Mouse (Mus musculus) limb, embryonic 12.5 days (tissue): ENCODE measurements around the gene Zcchc18. TPM values are rescaled to one million over a fixed set of nuclear protein-coding genes. Genes with fewer than 3 reads are reported as not detected.
"Not testable (repeated sequence)": the region's sequence is repeated elsewhere in the genome, so short reads cannot be mapped to it uniquely, and the experiment has no call there.

Source experiments
- ATAC-seq: fragments of 200-750 bp; cut with Nextera tagmentation; 2 replicates; pipeline ENCODE4 v1.8.0; 2017; ENCODE audit warnings: low read depth, moderate TSS enrichment; ENCODE audit not compliant: insufficient number of reproducible peaks, insufficient read depth, low FRiP score, low TSS enrichment
- H3K27ac ChIP-seq: fragments of 300-500 bp; sonication (generic); 2 replicates; pipeline ENCODE4 v1.5.1; 2016; ENCODE audit warnings: mild to moderate bottlenecking, moderate library complexity
- H3K27me3 ChIP-seq: fragments of 300-500 bp; sonication (generic); 2 replicates; pipeline ENCODE4 v1.6.1; 2016; ENCODE audit warnings: mild to moderate bottlenecking, moderate library complexity
- H3K36me3 ChIP-seq: fragments of 300-500 bp; sonication (generic); 2 replicates; pipeline ENCODE4 v1.6.1; 2016; ENCODE audit warnings: mild to moderate bottlenecking, moderate library complexity
- H3K4me1 ChIP-seq: fragments of 300-500 bp; sonication (generic); replicated peaks from 2 replicates; pipeline ENCODE4 v1.6.1; 2016
- H3K4me2 ChIP-seq: fragments of 300-500 bp; sonication (generic); 2 replicates; pipeline ENCODE4 v1.6.1; 2016; ENCODE audit warnings: mild to moderate bottlenecking, moderate library complexity
- H3K4me3 ChIP-seq: fragments of 300-500 bp; sonication (generic); replicated peaks from 2 replicates; pipeline ENCODE4 v1.5.1; 2016; ENCODE audit warnings: mild to moderate bottlenecking
- H3K9ac ChIP-seq: fragments of 300-500 bp; sonication (generic); replicated peaks from 2 replicates; pipeline ENCODE4 v1.6.1; 2016; ENCODE audit warnings: mild to moderate bottlenecking, moderate library complexity
- H3K9me3 ChIP-seq: fragments of 300-500 bp; sonication (generic); 2 replicates; pipeline ENCODE4 v1.6.1; 2016; ENCODE audit warnings: mild to moderate bottlenecking, moderate library complexity
- WGBS: fragments of 180-500 bp; shearing (Covaris S2); methylation state at CpG from one replicate; pipeline ENCODE4 v1.1.7; 2016; 5-methylcytosine and 5-hydroxymethylcytosine counted together
- polyA plus RNA-seq: library from polyadenylated mRNA; unstranded; fragments of >200 nt; fragmentation: Nextera tagmentation; extraction: Ambion mirVana; gene quantifications from 2 replicates; pipeline ENCODE4 v1.2.1, GENCODE M21; 2016

Zcchc18 gene
- polyA plus RNA-seq: 42.2 and 46.5 TPM in 2 replicates

DNA sequence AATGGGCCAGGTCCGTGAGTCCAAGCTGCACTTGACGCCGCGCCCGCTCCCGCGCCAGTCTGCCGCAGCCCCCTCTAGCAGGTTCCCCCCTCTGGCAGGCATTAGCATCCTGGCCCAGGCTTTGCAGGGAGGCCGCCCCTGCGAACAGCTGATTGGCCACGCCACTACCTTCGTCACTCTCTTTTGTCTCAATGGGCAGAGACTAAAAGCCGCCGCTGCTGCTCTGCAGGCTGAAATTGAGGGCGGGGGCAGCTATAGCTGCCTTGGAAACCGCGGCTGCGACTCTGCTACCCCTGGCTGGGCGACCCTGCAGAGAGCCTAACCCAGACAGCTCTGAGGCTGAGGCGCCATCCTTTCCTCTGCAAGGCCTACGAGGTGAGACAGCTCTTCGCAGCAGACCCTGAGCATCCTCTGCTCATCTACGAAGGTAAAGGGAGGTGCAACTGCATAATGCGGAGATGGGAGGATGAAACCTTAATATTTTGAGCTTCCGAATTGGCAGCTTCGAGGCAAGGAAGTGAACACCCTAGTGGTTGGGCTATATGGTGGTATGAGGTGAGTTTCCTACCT is at the start of gene Zcchc18:
Zcchc18 (plus strand) TSS at position 178 of the 570 bp plus-strand sequence.
- H3K36me3 ChIP-seq: no peaks in the 10 kb centered on the region
- WGBS: 20% methylated on average over 26 of the region's 26 CpGs
- peak; percentile 97 for ATAC-seq
- peak within 1 kb of the TSS; percentile 35; the same call in 1 of the 2 replicates for H3K27ac ChIP-seq
- H3K4me3 ChIP-seq: peak within 1 kb of the TSS; percentile 45
- peak within 1 kb of the TSS; percentile 60 for H3K4me2 ChIP-seq
- H3K9ac ChIP-seq: peak within 1 kb of the TSS; percentile 53
- H3K9me3 ChIP-seq: no peaks in the 10 kb centered on the region
- H3K27me3 ChIP-seq: peaks cover 49% of the 10 kb centered on the region
- H3K4me1 ChIP-seq: no peaks in the 10 kb centered on the region

DNA sequence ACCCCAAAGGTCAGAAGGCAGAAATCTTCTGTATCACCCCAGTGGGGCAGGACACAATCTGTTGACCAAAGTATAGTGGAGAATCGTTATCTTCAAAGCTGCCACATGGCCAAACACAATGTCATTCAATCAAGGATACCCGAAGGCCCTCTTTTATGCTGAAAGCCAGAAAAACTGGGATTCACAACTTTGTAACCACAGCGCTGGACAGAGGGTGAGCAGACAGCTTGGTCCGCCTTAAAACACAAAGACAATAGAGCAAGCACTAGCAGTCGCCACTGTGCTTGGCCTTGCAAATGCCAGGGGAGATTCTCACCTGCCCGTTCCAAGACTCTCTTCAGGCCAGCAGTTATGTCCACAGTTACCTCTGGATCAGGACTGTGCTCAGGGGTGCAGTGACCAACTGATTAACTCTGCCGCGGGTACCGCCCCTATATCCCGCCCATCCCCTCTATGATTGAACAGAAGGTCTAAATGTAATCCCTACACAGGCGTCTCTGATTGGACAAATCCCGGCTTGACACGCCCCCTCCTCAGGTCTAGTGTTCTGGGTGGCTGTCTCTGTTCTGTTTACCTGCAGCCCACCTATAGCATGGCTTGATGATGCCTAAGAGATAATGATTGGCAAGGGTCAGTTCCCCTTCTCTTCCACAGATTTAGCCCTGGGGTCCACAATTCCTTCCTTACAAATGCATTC is 35.2 kb upstream of the Zcchc18 start:
- not testable (repeated sequence) for H3K36me3 ChIP-seq, H3K27me3 ChIP-seq, H3K4me1 ChIP-seq, H3K9ac ChIP-seq, H3K27ac ChIP-seq, H3K9me3 ChIP-seq
- peak overlapping the region; percentile 48 for H3K4me2 ChIP-seq
- peak overlapping the region; percentile 38 for H3K4me3 ChIP-seq
- 30% methylated on average over 13 of the region's 13 CpGs for WGBS
- peak; percentile 98 for ATAC-seq

DNA sequence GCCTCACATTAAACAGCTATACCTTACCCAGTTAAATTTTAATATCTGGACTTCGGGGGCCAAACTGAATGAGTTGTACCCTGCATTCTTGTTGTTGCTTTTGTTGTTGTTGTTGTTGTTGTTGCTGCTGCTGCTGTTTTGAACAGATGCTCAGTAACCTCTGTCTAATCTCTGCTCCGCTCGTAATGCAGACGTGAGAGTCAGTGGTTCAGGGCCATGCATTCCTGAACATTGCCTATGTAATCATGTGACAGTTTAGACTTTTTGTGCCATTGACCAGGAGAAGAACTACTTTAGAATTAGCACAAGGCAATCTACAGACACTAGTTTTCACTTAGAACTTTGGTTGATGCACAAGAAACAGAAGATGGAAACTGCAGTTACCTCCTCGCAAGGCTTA is 34.7 kb upstream of the Zcchc18 start:
- not testable (repeated sequence) for H3K9me3 ChIP-seq, H3K9ac ChIP-seq, H3K27ac ChIP-seq, H3K4me1 ChIP-seq, H3K27me3 ChIP-seq, H3K36me3 ChIP-seq, ATAC-seq
- 54% methylated on average over 5 of the region's 5 CpGs for WGBS
- Histone ChIP-seq H3K4me2 (peak overlapping the region; percentile 48), H3K4me3 (peak overlapping the region; percentile 38; the same call in 1 of the 2 replicates)

DNA sequence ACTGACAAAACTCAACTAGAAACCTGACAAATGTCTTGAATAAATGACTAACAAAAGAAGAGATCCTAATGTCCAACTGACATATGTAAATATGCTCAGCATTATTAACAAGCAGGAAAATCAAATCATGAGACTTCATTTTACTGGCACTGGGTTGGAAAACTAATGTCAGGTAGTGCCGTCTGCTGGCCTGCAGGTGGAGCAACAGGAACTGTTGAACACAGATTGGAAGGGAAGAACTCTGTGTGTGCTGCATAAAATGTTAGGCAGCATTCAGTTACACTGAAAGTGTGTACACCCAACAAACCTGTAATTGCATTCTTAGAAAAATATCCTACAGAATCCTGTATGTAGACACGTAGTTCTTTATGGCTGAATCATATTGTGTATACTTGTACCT is 33.3 kb upstream of the Zcchc18 start:
- no peaks in the 10 kb centered on the region for H3K27me3 ChIP-seq
- H3K9ac ChIP-seq: no peak overlapping the region
- H3K4me2 ChIP-seq: no peak overlapping the region
- H3K4me3 ChIP-seq: no peak overlapping the region
- no peak for ATAC-seq
- no peaks in the 10 kb centered on the region for H3K9me3 ChIP-seq
- WGBS: 30% methylated on average over 2 of the region's 2 CpGs
- H3K27ac ChIP-seq: no peak overlapping the region
- no peaks in the 10 kb centered on the region for H3K36me3 ChIP-seq
- no peaks in the 10 kb centered on the region for H3K4me1 ChIP-seq

DNA sequence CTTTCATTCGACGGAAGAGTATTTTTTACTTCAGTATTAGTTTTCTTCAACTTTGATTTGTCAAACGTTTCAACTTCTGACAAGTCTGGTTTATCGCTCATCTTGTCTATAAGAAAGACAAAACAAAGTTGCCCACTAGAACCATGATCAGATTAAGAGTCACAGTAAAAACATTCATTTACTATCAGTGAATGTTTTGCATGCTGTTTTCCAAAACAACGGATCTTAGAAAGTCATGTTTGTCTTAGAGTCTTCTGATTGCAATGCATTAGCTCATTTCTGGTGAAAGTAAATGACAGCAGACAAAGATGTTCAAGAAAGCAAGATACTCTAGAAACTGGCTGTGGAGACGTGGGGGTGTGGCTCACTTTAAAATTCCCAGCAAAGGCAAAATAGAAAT is 17.6 kb upstream of the Zcchc18 start, which contains the start of gene Tmsb15b2:
Tmsb15b2 (minus strand) TSS at position 101 of the 400 bp plus-strand sequence.
- H3K27me3 ChIP-seq, H3K9me3 ChIP-seq, H3K4me1 ChIP-seq, H3K36me3 ChIP-seq, ATAC-seq, H3K27ac ChIP-seq: not testable (repeated sequence)
- WGBS: 86% methylated on average over 6 of the region's 6 CpGs
- peak within 1 kb of the TSS; percentile 44 for H3K4me3 ChIP-seq
- peak within 1 kb of the TSS; percentile 55 for H3K4me2 ChIP-seq
- H3K9ac ChIP-seq: peak within 1 kb of the TSS; percentile 58

DNA sequence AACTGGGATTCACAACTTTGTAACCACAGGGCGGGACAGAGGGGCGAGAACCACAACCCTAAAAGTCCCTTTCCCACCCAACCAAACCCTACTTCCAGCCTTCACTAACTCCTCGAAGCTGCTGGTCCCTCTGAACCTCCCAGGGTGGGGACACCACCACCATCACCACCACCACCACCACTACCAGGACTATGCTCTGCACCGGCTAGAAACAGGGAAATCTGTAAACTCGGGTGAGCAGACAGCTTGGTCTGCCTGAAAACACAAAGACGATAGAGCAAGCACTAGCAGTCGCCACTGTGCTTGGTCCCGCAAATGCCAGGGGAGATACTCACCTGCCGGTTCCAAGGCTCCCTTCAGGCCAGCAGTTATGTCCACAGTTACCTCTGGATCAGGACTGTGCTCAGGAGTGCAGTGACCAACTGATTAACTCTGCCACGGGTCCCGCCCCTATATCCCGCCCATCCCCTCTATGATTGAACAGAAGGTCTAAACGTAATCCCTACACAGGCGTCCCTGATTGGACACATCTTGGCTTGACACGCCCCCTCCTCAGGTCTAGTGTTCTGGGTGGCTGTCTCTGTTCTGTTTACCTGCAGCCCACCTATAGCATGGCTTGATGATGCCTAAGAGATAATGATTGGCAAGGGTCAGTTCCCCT is 16.4 kb upstream of the Zcchc18 start, which contains the start of the genes Tmsb15l and Tmsb15b1:
Tmsb15l (minus strand) TSS at position 446 of the 661 bp plus-strand sequence.
Tmsb15b1 (minus strand) TSS at position 451 of the 661 bp plus-strand sequence.
- Histone ChIP-seq H3K9ac (peak within 1 kb of the TSS; percentile 58), H3K4me2 (peak within 1 kb of the TSS; percentile 55), H3K27ac (no peak within 1 kb of the TSS), H3K4me1 (no peaks in the 10 kb centered on the region), H3K36me3 (no peaks in the 10 kb centered on the region), H3K4me3 (peak within 1 kb of the TSS; percentile 44), H3K9me3 (no peaks in the 10 kb centered on the region), H3K27me3 (no peaks in the 10 kb centered on the region)
- peak; percentile 100 for ATAC-seq
- WGBS: 34% methylated on average over 15 of the region's 15 CpGs

DNA sequence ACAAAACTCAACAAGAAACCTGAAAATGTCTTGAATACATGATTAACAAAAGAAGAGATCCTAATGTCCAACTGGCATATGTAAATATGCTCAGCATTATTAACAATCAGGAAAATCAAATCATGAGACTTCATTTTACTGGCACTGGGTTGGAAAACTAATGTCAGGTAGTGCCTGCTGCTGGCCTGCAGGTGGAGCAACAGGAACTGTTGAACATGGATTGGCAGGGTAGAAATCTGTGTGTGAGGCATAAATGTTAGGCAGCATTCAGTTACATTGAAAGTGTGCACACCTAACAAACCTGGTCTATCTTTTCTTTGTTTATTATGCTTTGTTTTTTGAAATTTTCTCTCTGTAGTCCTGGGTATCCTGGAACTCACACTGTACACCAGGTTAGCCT is 14.3 kb upstream of the Zcchc18 start:
- H3K27me3 ChIP-seq: no peaks in the 10 kb centered on the region
- H3K36me3 ChIP-seq: no peaks in the 10 kb centered on the region
- ATAC-seq: no peak
- H3K9ac ChIP-seq: no peak overlapping the region
- H3K4me3 ChIP-seq: no peak overlapping the region
- H3K4me2 ChIP-seq: no peak overlapping the region
- no peak overlapping the region for H3K27ac ChIP-seq
- no peaks in the 10 kb centered on the region for H3K9me3 ChIP-seq
- H3K4me1 ChIP-seq: no peaks in the 10 kb centered on the region

DNA sequence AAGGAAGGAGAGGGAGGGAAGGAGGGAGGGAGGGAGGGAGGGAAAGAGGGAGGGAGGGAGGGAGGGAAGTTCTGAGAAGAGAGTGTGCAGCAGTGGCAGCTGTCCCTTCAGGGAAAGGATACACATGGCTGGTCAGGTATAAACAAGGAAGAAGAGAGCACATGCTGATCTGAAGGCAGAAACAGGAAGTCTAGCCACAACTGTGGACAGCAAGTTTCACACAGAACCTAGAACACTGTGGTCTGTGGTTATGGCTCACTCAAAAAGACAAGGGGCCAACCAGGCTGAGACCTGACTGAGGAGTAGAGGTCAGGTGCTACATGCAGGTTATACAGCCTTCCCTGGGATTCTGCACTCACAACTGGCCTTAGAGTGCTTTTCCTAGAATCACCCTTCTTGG is 6.9 kb upstream of the Zcchc18 start:
- Histone ChIP-seq H3K27ac (no peak overlapping the region), H3K27me3 (peaks cover 7% of the 10 kb centered on the region), H3K4me1 (no peaks in the 10 kb centered on the region), H3K9me3 (no peaks in the 10 kb centered on the region), H3K9ac (no peak overlapping the region), H3K4me2 (no peak overlapping the region), H3K36me3 (no peaks in the 10 kb centered on the region), H3K4me3 (no peak overlapping the region)
- no peak for ATAC-seq

DNA sequence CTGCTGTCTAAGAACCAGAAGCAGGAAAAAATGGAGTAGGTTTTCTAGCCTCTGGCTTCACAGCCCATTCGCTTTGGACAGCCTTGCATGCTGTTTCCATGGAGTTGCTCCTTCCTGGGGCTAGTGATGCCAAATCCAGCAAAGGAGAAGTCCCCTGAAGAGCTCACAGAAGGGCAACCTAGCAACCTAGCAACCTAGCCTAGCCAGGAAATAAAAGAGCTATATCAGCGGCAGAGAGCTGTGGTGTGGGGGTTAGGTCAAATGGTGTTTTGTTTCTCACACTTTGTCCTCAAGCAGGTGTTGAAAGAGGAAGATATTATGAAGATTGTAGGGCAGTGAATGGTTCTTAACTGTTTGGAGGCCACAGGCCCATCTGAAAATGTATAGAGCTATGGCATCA is 1.7 kb upstream of the Zcchc18 start:
- no peaks in the 10 kb centered on the region for H3K36me3 ChIP-seq
- H3K9me3 ChIP-seq: no peaks in the 10 kb centered on the region
- H3K27me3 ChIP-seq: peaks cover 49% of the 10 kb centered on the region
- no peaks in the 10 kb centered on the region for H3K4me1 ChIP-seq
- no peak for ATAC-seq
- no peak overlapping the region for H3K9ac ChIP-seq
- no peak overlapping the region for H3K4me2 ChIP-seq
- no peak overlapping the region for H3K4me3 ChIP-seq
- H3K27ac ChIP-seq: no peak overlapping the region
- WGBS: 48% methylated on average over 2 of the region's 2 CpGs

DNA sequence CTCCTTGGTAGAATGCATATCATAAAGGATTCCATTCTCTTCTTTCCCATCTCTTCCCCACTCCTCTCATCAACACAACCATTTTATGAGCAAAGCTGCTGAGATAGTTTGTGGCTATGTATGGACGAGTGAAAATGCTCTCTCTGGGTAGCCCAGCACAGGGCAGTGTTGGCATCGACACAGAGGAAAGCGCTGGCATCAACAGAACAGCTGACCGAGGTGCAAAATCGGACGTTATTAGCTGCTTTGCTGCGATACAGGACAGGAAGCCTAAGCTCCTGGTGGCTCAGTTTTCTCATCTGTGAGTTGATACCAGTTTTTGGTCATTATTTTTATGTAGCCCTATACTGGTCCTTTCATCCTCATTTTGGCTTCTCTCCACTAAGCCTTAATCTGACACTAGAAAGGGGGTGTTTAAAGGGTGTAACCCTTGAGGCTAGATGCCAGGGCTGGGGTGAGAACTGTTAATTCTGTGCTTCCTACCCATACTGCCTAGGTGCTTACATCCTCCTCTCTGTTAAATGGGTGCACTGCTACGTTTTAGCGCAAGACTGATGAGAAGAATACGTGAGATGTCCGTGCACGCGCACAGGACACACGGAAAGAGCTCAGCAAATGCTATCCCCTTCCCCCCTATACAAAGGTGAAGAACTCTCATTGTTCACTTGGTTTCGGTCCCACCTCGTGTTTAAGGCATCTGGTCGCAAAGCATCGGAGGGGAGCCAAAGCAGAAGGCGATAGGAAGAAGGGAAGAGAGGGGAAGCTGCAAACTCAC is 577 bp upstream of the Zcchc18 start:
- H3K27ac ChIP-seq: no peak overlapping the region
- peak overlapping the region; percentile 31; the same call in 1 of the 2 replicates for H3K9ac ChIP-seq
- ATAC-seq: 0 out of 2 replicates have a peak, but pooled peaks have one; percentile 35
- WGBS: 23% methylated on average over 19 of the region's 19 CpGs
- peak overlapping the region; percentile 45 for H3K4me3 ChIP-seq
- H3K4me1 ChIP-seq: no peaks in the 10 kb centered on the region
- H3K36me3 ChIP-seq: no peaks in the 10 kb centered on the region
- H3K9me3 ChIP-seq: no peaks in the 10 kb centered on the region
- peaks cover 49% of the 10 kb centered on the region for H3K27me3 ChIP-seq
- peak overlapping the region; percentile 60 for H3K4me2 ChIP-seq

DNA sequence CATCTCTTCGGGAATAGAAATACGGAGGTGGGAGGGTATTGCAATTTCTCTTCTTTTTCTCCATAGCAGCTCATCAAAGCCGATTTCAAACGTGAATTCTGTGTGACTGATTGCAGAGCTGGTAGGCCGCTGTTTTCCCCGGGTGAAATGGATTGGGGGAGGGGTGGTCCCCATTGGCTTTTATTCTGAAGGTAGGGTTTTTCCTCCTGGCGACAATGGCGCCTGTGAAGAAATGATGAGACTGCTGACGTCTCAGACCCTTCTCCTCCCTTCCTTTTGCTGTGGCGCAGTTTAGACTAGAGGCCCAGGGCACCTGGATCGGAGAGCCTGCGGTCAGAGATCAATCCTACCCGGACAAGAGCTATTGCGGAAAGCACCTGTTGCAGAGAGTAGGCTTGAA is 686 bp downstream of the Zcchc18 start:
- WGBS: 28% methylated on average over 14 of the region's 14 CpGs
- Histone ChIP-seq H3K4me1 (no peaks in the 10 kb centered on the region), H3K4me2 (peak overlapping the region; percentile 60), H3K9ac (peak overlapping the region; percentile 53; the same call in 1 of the 2 replicates), H3K36me3 (no peaks in the 10 kb centered on the region), H3K27ac (no peak overlapping the region), H3K27me3 (peaks cover 49% of the 10 kb centered on the region), H3K9me3 (no peaks in the 10 kb centered on the region), H3K4me3 (peak overlapping the region; percentile 45)
- no peak for ATAC-seq
